Mouse (Mus musculus): ENCODE data around the gene Coq9. TPM values are rescaled to one million over a fixed set of nuclear protein-coding genes. Genes with fewer than 3 reads are reported as not detected.
A peak's percentile ranks its signal among the peaks of the same experiment; 100 is the strongest.
"Not testable (repeated sequence)": the region's sequence is repeated elsewhere in the genome, so short reads cannot be mapped to it uniquely, and the experiment has no call there.

Coq9 gene
- polyA plus RNA-seq, 1 experiment, result 378 TPM

DNA sequence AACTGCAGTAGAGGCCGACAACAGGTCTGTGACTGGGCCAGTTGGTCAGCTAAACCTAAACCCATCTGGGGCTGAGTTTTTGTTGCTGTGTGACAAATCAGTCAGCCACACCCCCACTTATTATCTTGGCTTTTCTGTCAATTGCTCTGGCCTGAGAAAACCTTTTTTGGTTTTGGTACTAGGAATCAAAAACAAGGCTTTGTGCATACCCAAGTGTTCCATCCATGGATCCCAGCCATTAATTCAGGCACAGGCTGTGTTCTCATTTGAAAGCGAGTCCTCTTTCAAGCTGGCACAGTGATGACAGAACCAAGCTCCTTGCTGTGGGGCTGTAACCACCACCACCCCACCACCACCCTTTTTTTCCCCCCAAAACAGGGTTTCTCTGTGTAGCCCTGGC is 16.7 kb upstream of the Coq9 start:
- no peak for DNase-seq
- no peaks in the 10 kb centered on the region for H3K27me3 ChIP-seq (replicated peaks; ENCODE audit: control insufficient read depth, insufficient read depth, low read length)
- 88% methylated on average over 2 of the region's 2 CpGs for WGBS
- peaks cover under 1% of the 10 kb centered on the region for H3K36me3 ChIP-seq (ENCODE audit: control insufficient read depth, insufficient read depth, low read length)
- no peak overlapping the region for H3K4me3 ChIP-seq (ENCODE audit: insufficient read depth, low read depth, low read length)
- no peaks in the 10 kb centered on the region for H3K4me1 ChIP-seq (ENCODE audit: control insufficient read depth, insufficient read depth, low read length)
- peak overlapping the region; percentile 36; the same call in 1 of the 2 replicates for H3K27ac ChIP-seq (ENCODE audit: insufficient read depth, low read depth, low read length)
- TF ChIP-seq POLR2A (IDR thresholded peaks at IDR 0.05; ENCODE audit: low read depth, low read length) (no peak), CTCF (conservative IDR thresholded peaks at IDR 0.05; ENCODE audit: insufficient read depth, insufficient read length, low read depth, low read length) (no peak)

DNA sequence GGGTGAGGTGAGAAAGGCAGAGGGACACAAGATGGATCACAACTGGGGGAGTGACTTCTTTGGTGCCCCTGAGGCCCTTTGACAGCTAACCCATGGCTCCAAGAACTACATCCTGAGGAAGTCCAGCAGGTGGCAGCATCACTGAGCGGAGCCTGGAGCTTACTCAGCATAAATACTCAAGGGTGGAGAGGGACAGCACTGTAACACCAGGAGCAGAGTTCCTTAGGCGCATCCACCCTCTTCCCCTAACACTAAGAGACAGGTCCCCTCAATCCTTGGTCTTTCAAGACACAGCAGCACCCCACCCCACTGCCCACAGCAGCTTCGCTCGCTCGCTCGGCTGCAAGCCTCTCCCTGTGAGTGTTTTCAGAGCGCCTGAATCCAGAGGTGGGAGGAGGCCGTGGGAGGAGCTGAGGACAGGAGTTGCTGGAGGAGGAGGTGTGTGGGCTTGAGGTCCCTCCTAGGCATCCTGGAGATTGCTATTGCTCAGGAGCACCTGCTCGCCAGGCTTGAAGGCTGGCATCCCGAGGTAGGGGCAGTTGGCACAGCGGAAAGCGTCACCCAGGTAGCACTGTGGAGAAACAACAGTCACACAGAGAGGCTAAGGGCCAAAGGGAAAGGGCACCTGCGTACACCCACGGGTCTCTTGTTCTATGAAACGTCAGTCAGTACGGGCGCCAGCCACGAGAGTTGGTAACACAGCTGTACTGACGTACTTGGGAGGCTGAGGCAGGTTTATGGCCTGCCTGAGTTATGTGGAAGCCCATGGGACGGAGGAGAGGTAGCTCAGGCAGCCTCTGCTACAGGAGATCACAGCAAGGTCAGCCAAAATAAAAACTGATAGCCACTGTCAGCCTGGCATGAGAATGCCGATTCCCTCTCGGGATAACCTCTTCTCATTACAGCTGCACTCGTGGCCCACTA is 15.2 kb upstream of the Coq9 start:
- DNase-seq, result peak; percentile 78
- peak; percentile 80 for TF ChIP-seq CTCF (conservative IDR thresholded peaks at IDR 0.05; ENCODE audit: insufficient read depth, insufficient read length, low read depth, low read length)
- no peak for TF ChIP-seq POLR2A (IDR thresholded peaks at IDR 0.05; ENCODE audit: low read depth, low read length)
- no peak overlapping the region for H3K4me3 ChIP-seq (ENCODE audit: insufficient read depth, low read depth, low read length)
- 68% methylated on average over 23 of the region's 23 CpGs for WGBS
- H3K36me3 ChIP-seq (ENCODE audit: control insufficient read depth, insufficient read depth, low read length), result peaks cover 5% of the 10 kb centered on the region
- no peaks in the 10 kb centered on the region for H3K27me3 ChIP-seq (replicated peaks; ENCODE audit: control insufficient read depth, insufficient read depth, low read length)
- no peak overlapping the region for H3K27ac ChIP-seq (ENCODE audit: insufficient read depth, low read depth, low read length)
- no peaks in the 10 kb centered on the region for H3K4me1 ChIP-seq (ENCODE audit: control insufficient read depth, insufficient read depth, low read length)

DNA sequence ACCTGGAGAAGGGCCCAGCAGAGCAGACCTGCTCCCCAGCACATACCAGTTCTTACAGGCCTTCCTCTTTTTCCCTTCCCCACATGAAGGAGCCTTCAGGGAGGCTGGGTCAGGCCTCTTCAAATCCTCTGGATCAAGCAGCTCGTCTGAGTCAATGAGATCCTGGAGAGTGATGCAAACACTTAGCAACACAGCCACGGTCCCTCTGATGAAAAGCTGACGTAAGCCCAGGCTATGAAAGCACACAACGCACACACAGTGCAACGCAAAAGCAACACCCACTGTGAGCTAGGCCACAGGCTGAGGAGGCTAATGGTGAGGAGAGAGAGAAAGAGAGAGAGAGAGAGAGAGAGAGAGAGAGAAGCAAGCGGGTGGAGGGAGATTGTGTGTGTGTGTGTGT is 13.0 kb upstream of the Coq9 start:
- H3K27me3 ChIP-seq (replicated peaks; ENCODE audit: control insufficient read depth, insufficient read depth, low read length), result no peaks in the 10 kb centered on the region
- WGBS, result 90% methylated on average over 6 of the region's 6 CpGs
- H3K4me1 ChIP-seq (ENCODE audit: control insufficient read depth, insufficient read depth, low read length), result no peaks in the 10 kb centered on the region
- peaks cover 8% of the 10 kb centered on the region for H3K36me3 ChIP-seq (ENCODE audit: control insufficient read depth, insufficient read depth, low read length)
- no peak for DNase-seq
- no peak overlapping the region for H3K4me3 ChIP-seq (ENCODE audit: insufficient read depth, low read depth, low read length)
- no peak for TF ChIP-seq POLR2A (IDR thresholded peaks at IDR 0.05; ENCODE audit: low read depth, low read length)
- no peak for TF ChIP-seq CTCF (conservative IDR thresholded peaks at IDR 0.05; ENCODE audit: insufficient read depth, insufficient read length, low read depth, low read length)
- H3K27ac ChIP-seq (ENCODE audit: insufficient read depth, low read depth, low read length), result no peak overlapping the region

DNA sequence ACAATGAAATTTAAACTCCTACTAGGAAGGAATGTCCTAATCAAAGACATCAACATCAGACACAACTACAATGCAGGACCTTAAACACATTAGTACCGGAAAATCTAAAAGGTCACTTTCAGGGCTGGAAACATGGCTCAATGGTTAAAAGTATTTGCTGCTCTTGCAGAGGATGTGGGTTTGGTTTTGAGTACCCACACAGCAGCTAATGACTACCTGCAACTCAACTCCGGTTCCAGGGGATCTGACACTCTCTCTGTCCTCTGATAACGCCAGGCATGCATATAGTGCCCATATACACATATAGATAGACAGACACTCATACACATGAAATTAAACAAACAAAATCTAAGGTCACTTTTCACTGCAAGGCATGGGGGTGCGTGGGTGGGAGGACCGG is 11.9 kb upstream of the Coq9 start:
- Histone ChIP-seq H3K27ac (ENCODE audit: insufficient read depth, low read depth, low read length) (no peak overlapping the region), H3K27me3 (replicated peaks; ENCODE audit: control insufficient read depth, insufficient read depth, low read length) (no peaks in the 10 kb centered on the region), H3K4me1 (ENCODE audit: control insufficient read depth, insufficient read depth, low read length) (no peaks in the 10 kb centered on the region), H3K36me3 (ENCODE audit: control insufficient read depth, insufficient read depth, low read length) (peaks cover 10% of the 10 kb centered on the region), H3K4me3 (ENCODE audit: insufficient read depth, low read depth, low read length) (no peak overlapping the region)
- TF ChIP-seq POLR2A (IDR thresholded peaks at IDR 0.05; ENCODE audit: low read depth, low read length), result no peak
- no peak for TF ChIP-seq CTCF (conservative IDR thresholded peaks at IDR 0.05; ENCODE audit: insufficient read depth, insufficient read length, low read depth, low read length)
- 93% methylated on average over 5 of the region's 5 CpGs for WGBS
- DNase-seq, result no peak

DNA sequence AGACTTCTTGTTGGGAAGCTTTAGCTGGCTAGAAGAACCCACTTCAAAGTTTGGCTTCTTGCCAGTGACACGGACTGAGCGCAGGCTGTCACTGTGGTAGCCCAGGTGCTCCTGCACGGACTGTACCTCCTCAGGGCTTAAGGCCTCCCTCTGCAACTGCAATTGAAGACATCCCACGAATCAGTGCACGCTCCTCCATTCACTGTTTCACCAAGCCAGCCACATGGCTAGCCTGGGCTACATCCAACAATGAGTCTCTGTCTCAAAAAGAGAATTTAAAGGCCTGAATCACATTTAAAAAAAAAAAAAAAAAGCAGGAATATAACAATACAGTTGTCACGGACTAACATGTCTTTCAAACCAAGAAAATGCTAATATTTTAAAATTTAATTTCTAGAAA is 9.8 kb upstream of the Coq9 start:
- peaks cover 11% of the 10 kb centered on the region for H3K36me3 ChIP-seq (ENCODE audit: control insufficient read depth, insufficient read depth, low read length)
- WGBS, result 83% methylated on average over 6 of the region's 6 CpGs

DNA sequence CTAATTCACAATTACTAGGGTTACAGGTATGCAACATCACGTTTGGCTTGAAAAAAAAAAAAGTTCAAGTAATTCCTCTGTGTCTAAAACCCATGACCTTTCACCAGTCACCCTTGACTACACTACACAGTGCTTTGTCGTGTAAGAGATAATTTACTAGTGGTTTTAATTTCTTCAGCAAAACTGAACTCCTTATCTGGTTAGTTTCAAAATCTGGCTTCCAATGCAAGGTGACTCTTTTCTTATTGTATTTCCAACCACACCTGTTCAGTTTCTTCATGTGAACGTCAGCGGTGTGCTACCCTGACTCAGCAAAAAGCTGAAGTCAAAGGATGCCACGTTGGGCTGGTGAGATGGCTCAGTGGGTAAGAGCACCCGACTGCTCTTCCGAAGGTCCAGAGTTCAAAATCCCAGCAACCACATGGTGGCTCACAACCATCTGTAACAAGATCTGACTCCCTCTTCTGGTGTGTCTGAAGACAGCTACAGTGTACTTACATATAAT is 4.2 kb upstream of the Coq9 start:
- WGBS, result 27% methylated on average over 7 of the region's 7 CpGs
- H3K36me3 ChIP-seq (ENCODE audit: control insufficient read depth, insufficient read depth, low read length); H3K4me3 ChIP-seq (ENCODE audit: insufficient read depth, low read depth, low read length); H3K27me3 ChIP-seq (replicated peaks; ENCODE audit: control insufficient read depth, insufficient read depth, low read length): not testable (repeated sequence)
- Histone ChIP-seq H3K27ac (ENCODE audit: insufficient read depth, low read depth, low read length) (peak overlapping the region; percentile 48; the same call in 1 of the 2 replicates), H3K4me1 (ENCODE audit: control insufficient read depth, insufficient read depth, low read length) (peaks cover 23% of the 10 kb centered on the region)
- peak; percentile 56 for DNase-seq

More for the DNA sequence above, 9.8 kb upstream of the Coq9 start:
- Histone ChIP-seq H3K4me1 (ENCODE audit: control insufficient read depth, insufficient read depth, low read length) (peaks cover 5% of the 10 kb centered on the region; the same call in 1 of the 2 replicates), H3K27ac (ENCODE audit: insufficient read depth, low read depth, low read length) (no peak overlapping the region), H3K27me3 (replicated peaks; ENCODE audit: control insufficient read depth, insufficient read depth, low read length) (no peaks in the 10 kb centered on the region), H3K4me3 (ENCODE audit: insufficient read depth, low read depth, low read length) (no peak overlapping the region)
- TF ChIP-seq POLR2A (IDR thresholded peaks at IDR 0.05; ENCODE audit: low read depth, low read length) (no peak), CTCF (conservative IDR thresholded peaks at IDR 0.05; ENCODE audit: insufficient read depth, insufficient read length, low read depth, low read length) (no peak)
- DNase-seq, result no peak

DNA sequence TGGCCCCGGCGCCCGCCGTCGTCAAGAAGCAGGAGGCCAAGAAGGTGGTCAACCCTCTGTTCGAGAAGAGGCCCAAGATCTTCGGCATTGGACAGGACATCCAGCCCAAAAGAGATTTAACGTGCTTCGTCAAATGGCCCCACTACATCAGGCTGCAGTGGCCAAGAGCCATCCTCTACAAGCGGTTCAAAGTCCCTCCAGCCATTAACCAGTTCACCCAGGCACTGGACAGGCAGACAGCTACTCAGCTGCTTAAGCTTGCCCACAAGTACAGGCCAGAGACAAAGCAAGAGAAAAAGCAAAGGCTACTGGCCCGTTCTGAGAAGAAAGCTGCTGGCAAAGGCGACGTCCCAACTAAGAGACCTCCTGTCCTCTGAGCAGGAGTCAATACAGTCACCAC is 2.4 kb upstream of the Coq9 start:
- H3K27ac ChIP-seq (ENCODE audit: insufficient read depth, low read depth, low read length), result 0 out of 2 replicates have a peak overlapping the region, but pooled peaks have one; percentile 12
- not testable (repeated sequence) for H3K4me3 ChIP-seq (ENCODE audit: insufficient read depth, low read depth, low read length)
- 74% methylated on average over 13 of the region's 13 CpGs for WGBS

More for the DNA sequence above, 2.4 kb upstream of the Coq9 start:
- not testable (repeated sequence) for H3K36me3 ChIP-seq (ENCODE audit: control insufficient read depth, insufficient read depth, low read length); H3K27me3 ChIP-seq (replicated peaks; ENCODE audit: control insufficient read depth, insufficient read depth, low read length)
- H3K4me1 ChIP-seq (ENCODE audit: control insufficient read depth, insufficient read depth, low read length), result peaks cover 23% of the 10 kb centered on the region
- DNase-seq, result peak; percentile 56
